Mouse (Mus musculus) lung, postnatal 14 days (tissue): ENCODE measurements at regions not wholly inside any gene's neighbourhood (a gene's known extent, or its start where the extent isn't known, plus 50 kb on each side); places are given as distances from the start of the nearest gene placed in this dataset.

Experiments
- DNase-seq: peaks from one replicate; pipeline ENCODE4 v3.0.0; 2021

DNA sequence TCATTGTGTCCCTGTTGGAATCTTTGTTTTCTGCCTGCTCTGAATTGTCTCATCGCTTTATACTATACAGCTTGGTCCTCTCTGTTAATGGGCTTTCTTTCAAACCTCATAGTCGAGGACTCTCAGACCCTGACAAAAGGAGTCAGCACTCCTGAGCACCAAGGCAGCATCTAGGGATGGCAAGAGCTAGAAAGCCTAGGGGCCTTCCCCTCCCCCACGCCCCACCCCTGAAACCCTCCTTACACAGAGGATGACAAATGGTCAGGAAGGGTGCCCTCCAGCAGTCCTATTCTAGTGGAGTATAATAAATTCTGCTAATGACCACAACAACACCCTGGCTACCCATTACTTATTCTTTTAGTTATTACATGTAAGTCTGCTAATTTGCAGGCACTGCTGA, 74.4 kb downstream of the Tbx19 start:
- DNase-seq = no peak

DNA sequence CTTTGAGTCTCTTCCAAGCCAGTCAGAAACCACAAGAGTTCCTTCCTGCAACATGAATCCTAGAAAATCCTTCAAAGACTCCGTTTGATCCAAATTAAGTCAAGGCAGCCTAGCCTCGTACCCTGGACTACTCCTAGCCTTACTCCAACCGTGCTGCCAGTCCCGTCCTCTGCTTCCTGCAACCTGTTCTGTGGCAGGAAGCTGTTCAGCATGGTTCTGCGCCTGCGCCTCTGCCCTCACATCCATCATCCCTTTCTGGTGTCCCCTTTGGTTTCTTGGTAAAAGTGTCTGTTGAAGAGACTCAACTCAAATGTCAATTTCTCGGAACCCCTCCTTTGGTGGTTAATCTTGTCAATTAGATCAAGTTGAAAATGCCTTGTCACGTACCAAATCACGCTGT, 75.8 kb downstream of the Tbx19 start:
- no peak for DNase-seq

DNA sequence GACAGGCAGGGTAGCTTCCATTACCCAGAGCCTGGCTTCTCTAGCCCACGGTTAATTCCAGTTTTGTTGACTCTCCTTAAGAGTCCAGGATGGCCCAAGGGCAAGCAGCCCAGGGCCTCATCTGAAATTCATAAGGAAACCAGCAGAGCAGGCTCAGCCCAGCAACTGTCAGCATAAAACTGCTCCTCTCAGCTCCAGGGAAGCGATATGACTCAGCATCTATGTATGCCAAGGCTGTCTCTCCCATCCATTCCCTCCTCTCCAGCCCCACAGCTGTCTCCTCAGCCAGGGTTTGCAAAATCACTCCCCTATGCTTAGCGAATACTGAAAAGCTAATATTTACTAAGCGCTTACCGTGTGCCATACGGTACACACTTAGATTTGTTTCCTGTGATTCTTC, 76.4 kb downstream of the Tbx19 start:
- DNase-seq = no peak

- DNase-seq = no peak
These were observed 80.2 kb downstream of the Tbx19 start for GRCm38 (mm10) chr1:165080351-165080750.

GRCm38 (mm10) chr1:165077313-165077712, 83.3 kb downstream of the Tbx19 start:
- no peak for DNase-seq

DNA sequence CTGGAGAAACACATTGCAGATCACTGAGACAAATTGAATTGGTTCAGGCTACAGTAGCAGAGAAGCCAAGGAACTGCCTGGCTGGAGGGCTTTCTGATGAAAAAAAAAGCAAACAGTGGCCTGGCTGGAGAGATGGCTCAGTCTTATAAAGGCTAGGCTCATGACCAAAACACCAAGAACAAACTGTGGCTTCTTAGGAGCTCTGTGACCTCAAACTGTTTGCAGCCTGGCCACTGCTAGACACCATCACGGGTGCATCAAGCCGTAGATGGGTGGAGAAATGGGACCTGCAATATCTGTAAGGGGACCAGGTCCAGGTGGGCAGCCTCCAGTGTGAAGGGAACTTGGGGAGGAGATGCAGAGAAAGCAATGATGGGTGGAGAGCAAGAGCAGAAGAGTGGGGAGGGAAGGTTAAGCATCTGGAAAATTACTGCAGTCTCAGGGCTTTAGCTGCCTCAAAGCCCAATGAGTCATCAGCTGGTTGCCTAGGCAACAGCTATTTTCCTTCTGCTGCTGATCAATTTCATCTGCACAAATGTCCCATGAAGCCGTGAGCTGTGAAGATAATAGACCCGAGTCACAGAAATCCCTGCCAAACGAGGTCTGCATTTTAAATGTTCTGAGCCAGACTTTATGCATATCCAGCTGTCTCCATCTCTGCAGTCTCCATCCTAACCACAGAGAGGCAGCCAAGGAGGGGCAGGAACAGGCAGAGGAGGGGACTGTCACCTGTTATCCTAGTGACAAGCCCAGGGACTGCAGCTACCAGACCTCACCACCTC, 85.1 kb downstream of the Tbx19 start:
- no peak for DNase-seq

DNA sequence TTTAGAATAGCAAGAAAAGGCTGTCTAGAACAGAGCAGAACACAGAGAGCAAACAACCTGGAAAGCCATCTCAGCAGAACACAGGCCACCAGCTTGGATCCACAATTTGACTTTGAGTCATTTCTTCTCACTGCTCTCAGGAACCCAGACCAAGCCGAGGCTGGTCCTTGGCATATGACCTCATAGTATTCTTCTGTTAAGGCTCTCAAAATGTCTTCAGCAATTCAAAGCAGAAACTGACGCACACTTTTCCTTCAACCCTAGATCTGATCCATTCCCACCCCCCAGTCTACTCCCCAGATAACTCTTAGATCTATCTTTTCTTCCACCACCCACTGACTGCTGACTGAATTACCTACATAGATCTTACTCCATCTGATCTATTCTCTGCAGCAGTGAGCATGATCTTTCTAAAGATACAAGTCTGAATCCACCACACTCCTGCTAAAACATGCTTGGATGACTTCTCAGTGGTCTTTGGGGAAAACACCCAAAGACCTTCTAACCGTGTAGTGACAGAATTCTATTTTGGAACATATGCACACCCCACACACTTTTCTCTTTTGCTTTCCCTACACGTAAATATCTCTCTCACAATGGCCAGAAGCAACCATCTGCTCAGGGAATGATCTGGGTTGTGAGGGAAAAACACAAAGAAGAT, 88.6 kb downstream of the Tbx19 start:
- DNase-seq = no peak

- no peak for DNase-seq
These were observed 95.6 kb downstream of the Tbx19 start for GRCm38 (mm10) chr1:165064981-165065380.

DNA sequence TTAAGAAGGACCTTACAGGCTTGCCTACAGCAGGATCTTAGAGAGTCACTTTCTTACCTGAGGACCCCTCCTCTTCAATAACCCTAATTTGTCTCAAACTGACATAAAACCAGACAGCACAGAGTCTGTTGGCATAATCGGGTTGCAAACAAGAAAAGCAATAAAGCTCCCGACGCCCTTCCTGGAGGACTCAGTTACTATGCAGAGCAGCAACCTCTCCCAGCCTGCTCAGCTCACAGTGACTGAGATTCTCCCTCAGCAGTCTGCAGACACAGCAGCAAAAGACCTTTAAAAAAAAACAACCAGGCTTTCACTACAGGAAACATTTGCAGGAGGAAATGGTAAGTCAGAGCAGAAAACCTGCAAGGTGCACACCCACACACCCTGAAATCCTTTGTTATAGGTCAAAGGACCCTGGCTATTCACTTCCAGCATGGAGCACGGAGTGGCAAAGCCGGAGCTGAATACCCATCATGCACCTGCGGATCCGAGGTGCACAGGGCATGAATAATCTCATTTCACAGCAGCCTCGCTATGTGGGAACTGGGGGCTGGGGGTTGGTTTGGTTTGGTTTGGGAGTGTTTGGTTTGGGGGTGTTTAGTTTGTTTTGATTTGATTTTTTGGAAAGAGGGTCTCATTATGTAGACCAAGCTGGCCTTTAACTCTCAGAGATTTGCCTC, 97.6 kb downstream of the Tbx19 start:
- no peak for DNase-seq

- no peak for DNase-seq
These were observed 99.2 kb downstream of the Tbx19 start for GRCm38 (mm10) chr1:165061420-165061819.

GRCm38 (mm10) chr1:165054245-165054644, 106.3 kb downstream of the Tbx19 start:
- no peak for DNase-seq

DNA sequence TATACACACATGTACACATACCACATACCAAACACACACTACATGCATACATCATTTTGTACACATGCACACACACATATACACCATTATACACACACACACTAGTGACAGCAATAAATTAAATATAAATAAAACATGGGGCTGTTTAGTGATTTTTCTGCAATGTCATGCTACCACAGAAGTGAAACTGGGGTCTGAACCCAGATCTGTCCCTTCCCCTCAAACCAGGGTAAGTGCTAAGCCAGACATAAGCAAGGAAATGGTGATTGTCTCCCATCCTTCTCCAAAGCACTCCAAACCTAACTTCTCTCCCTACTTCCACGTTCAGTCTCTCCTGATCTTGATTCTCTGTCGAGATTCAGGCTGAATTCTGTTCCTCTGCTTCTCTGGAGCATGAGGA, 109.3 kb downstream of the Tbx19 start:
- no peak for DNase-seq

GRCm38 (mm10) chr1:165050176-165050575, 110.4 kb downstream of the Tbx19 start:
- no peak for DNase-seq

- peak; percentile 5 for DNase-seq
These were observed 111.3 kb upstream of the Xcl1 start for GRCm38 (mm10) chr1:165046637-165047036.

- DNase-seq = no peak
These were observed 110.7 kb upstream of the Xcl1 start for GRCm38 (mm10) chr1:165046056-165046455.

GRCm38 (mm10) chr1:165043361-165043760, 108.0 kb upstream of the Xcl1 start:
- DNase-seq = no peak

GRCm38 (mm10) chr1:165042105-165042504, 106.8 kb upstream of the Xcl1 start:
- DNase-seq = no peak

GRCm38 (mm10) chr1:165036631-165037030, 101.3 kb upstream of the Xcl1 start:
- DNase-seq = no peak

DNA sequence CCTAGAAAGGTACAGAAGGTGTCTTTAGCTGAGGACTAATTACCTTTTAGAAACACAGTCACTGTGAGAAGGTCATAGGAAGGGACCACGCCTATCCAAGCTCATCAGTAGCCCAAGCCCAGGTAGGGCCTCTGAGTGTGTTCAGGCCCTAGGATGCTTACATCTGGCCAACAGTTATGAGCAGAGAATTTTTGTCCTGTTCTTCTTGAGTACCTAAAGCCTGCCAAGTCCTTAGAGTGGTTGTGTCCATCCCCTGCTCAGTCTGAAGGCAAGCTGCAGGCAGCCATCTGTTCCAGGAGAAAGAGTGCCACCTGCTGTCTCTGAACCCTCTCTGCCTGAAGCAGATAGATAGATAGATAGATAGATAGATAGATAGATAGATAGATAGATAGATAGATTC, 100.3 kb upstream of the Xcl1 start:
- peak; percentile 19 for DNase-seq

DNA sequence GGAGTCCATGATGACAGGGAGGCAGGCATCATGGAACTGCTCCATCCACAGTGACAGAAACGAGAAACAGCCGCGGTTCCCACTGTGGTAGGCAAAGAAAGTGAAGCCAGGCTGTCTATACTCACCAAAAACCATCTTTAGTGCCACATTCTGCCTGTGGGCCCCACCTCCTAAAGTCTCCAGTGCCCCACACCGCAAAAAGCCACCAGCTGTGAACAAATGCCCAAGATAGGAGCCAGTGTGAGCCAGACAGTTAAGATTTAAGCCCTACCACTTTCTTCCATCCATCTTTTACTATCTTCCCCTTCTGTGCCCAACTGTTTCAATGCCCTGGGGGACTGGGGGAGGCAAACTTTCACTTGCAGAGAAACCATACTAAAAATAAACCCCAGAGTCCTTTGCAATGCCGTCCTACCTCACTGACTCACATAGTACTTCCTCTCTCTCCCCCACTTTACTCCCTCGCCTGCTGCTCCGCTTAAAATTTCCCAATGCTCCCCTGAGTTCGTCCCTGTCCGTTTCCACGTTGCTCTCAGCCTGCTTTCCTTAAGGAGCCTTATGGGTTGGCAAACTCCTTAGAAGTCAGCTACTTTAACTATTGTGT, 85.7 kb upstream of the Xcl1 start:
- no peak for DNase-seq

DNA sequence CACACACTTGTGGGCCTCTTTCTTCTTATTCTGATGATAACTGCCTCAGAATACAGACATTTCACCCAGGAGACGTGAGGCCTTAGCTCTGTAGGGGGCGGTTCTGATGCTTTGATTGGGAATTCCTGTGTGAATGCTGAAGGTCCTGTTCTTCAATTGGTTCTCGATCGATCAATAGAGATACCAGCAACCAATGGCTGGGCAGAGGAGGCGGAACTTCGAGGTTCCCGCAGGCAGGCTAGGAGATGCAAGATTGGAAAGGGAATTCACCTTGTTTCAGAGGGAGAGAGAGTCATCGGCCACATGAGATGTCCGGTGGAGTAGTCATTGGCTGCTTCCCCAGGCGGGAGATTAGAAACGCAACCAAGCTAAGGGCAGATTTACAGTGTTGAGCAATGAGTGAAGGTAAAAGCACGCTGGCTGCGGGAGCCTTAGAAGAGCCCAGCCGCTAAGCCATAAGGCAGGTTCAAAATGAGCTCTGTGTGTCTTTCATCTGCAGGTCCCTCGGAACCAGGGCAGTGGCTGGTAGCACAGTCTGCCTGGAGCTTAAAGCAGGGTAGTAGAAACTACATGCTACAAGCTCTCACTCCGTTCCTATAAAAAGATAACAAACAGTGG, 83.5 kb upstream of the Xcl1 start:
- no peak for DNase-seq

GRCm38 (mm10) chr1:165018236-165018635, 82.9 kb upstream of the Xcl1 start:
- DNase-seq = no peak

GRCm38 (mm10) chr1:165017793-165018192, 82.5 kb upstream of the Xcl1 start:
- DNase-seq = no peak
